ENCODE assay signal across 8 mouse cellular contexts in the genomic region with DNA sequence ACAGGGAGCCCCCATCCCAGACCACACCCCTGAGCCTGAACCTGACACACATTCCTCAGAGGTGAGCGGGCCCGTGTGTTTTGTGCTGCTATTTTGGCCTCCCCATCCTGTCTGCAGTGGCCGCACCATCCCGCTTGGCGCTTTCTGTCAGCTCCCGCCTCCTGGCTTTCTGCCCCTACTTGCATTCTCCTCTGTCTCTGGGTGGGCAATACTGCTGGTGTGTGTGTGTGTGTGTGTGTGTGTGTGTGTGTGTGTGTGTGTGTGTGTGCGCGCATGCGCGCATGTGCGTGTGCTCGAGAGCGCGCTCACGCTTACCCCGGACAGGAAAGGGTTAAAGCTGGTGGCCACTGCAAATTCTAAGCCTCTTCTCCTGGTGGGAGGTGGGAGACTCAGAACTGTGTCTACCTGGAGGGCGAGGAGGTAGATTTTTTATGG. TPM values are rescaled to one million over a fixed set of nuclear protein-coding genes. Genes with fewer than 3 reads are reported as not detected.
DNase-seq lines count a peak whose midpoint lies in the region; ATAC-seq lines count a peak whose summit lies in the region.

No protein-coding gene starts in this region.

- H3K36me3 ChIP-seq in forebrain, embryonic 10.5 days (replicated peaks), result peaks cover 16% of the 10 kb centered on the region
- no peaks in the 10 kb centered on the region for H3K36me3 ChIP-seq in hindbrain, embryonic 16.5 days (ENCODE audit: control insufficient read depth, insufficient read depth, low read length)
- no peaks in the 10 kb centered on the region for H3K36me3 ChIP-seq in liver, embryonic 16.5 days (ENCODE audit: control insufficient read depth, insufficient read depth)

- H3K9ac ChIP-seq in hindbrain, embryonic 16.5 days (ENCODE audit: low read depth, low read length), result peak overlapping the region; percentile 56; the same call in 1 of the 2 replicates
- no peak overlapping the region for H3K9ac ChIP-seq in liver, embryonic 16.5 days (ENCODE audit: low read depth, low read length)

- peak overlapping the region; percentile 82 for H3K4me2 ChIP-seq in hindbrain, embryonic 16.5 days (ENCODE audit: low read length)
- H3K4me2 ChIP-seq in liver, embryonic 16.5 days (ENCODE audit: low read depth, low read length), result peak overlapping the region; percentile 52

- peak; percentile 26; the same call in 1 of the 2 replicates for ATAC-seq in hindbrain, embryonic 16.5 days
- ATAC-seq in liver, embryonic 16.5 days (ENCODE audit: low read depth), result no peak

- H3K9me3 ChIP-seq in forebrain, embryonic 10.5 days, result no peaks in the 10 kb centered on the region
- H3K9me3 ChIP-seq in hindbrain, embryonic 16.5 days (ENCODE audit: control insufficient read depth, low read length), result no peaks in the 10 kb centered on the region
- H3K9me3 ChIP-seq in liver, embryonic 16.5 days (replicated peaks; ENCODE audit: control insufficient read depth, low read length), result no peaks in the 10 kb centered on the region

- no peaks in the 10 kb centered on the region for H3K27me3 ChIP-seq in forebrain, embryonic 10.5 days (ENCODE audit: poor library complexity, severe bottlenecking)
- H3K27me3 ChIP-seq in hindbrain, embryonic 16.5 days (replicated peaks; ENCODE audit: control insufficient read depth, insufficient read depth, low read length), result no peaks in the 10 kb centered on the region
- peaks cover under 1% of the 10 kb centered on the region for H3K27me3 ChIP-seq in liver, embryonic 16.5 days (ENCODE audit: control insufficient read depth, insufficient read depth, low read depth, low read length)

- peak; percentile 54 for DNase-seq in cerebellum, adult 11 months
- DNase-seq in cerebellum, postnatal 4 days (ENCODE audit: low spot score in 2 of 2), result no peak
- peak; percentile 46 for DNase-seq in ZHBTc4 (ENCODE audit: low read depth, low spot score)
- no peak for DNase-seq in forebrain, embryonic 10.5 days (ENCODE audit: extremely low spot score, low spot score)
- no peak for DNase-seq in spleen, postnatal 36 days (ENCODE audit: low spot score in 2 of 2)
- DNase-seq in thymus, postnatal 14 days, result no peak

- 3% methylated on average over 17 of the region's 17 CpGs for WGBS in forebrain, embryonic 10.5 days
- 2% methylated on average over 17 of the region's 17 CpGs for WGBS in hindbrain, embryonic 16.5 days
- WGBS in liver, embryonic 16.5 days (ENCODE audit: insufficient replicate concordance), result 49% methylated on average over 17 of the region's 17 CpGs

- peak overlapping the region; percentile 98 for H3K4me3 ChIP-seq in forebrain, embryonic 10.5 days
- H3K4me3 ChIP-seq in hindbrain, embryonic 16.5 days (ENCODE audit: low read length), result peak overlapping the region; percentile 12; the same call in 1 of the 2 replicates
- peak overlapping the region; percentile 32 for H3K4me3 ChIP-seq in liver, embryonic 16.5 days (ENCODE audit: low read depth, low read length)

- peaks cover 100% of the 10 kb centered on the region for H3K4me1 ChIP-seq in forebrain, embryonic 10.5 days
- peaks cover 90% of the 10 kb centered on the region for H3K4me1 ChIP-seq in hindbrain, embryonic 16.5 days (ENCODE audit: control insufficient read depth, insufficient read depth, low read depth, low read length)
- H3K4me1 ChIP-seq in liver, embryonic 16.5 days (ENCODE audit: control insufficient read depth, low read depth, low read length), result peaks cover 35% of the 10 kb centered on the region

- peak overlapping the region; percentile 86 for H3K27ac ChIP-seq in forebrain, embryonic 10.5 days
- H3K27ac ChIP-seq in hindbrain, embryonic 16.5 days (ENCODE audit: low read depth, low read length), result peak overlapping the region; percentile 80
- peak overlapping the region; percentile 86 for H3K27ac ChIP-seq in liver, embryonic 16.5 days (ENCODE audit: low read length)

RNA-seq across cellular contexts. Expression of a gene that starts 7.0 kb away (rescaled TPM):
- 3.9 and 5.0 TPM in 2 replicates for polyA plus RNA-seq in forebrain, embryonic 10.5 days (2016; fragmentation: Nextera tagmentation; extraction: Ambion mirVana)
- polyA plus RNA-seq in hindbrain, embryonic 16.5 days (2015; fragmentation: Nextera tagmentation; extraction: Ambion mirVana), result 9.7 and 11.1 TPM in 2 replicates
- polyA plus RNA-seq in liver, embryonic 16.5 days (2015; fragmentation: Nextera tagmentation; extraction: Ambion mirVana), result 2.2 TPM in 2 replicates

RNA-seq across cellular contexts. Expression of a gene that starts 34.9 kb away (rescaled TPM):
- polyA plus RNA-seq in forebrain, embryonic 10.5 days (2016; fragmentation: Nextera tagmentation; extraction: Ambion mirVana), result not detected in 2 replicates
- not detected in 2 replicates for polyA plus RNA-seq in hindbrain, embryonic 16.5 days (2015; fragmentation: Nextera tagmentation; extraction: Ambion mirVana)
- polyA plus RNA-seq in liver, embryonic 16.5 days (2015; fragmentation: Nextera tagmentation; extraction: Ambion mirVana), result not detected in 2 replicates

RNA-seq across cellular contexts. Expression of a gene that starts 48.7 kb away (rescaled TPM):
- not detected in 2 replicates for polyA plus RNA-seq in forebrain, embryonic 10.5 days (2016; fragmentation: Nextera tagmentation; extraction: Ambion mirVana)
- not detected in 2 replicates for polyA plus RNA-seq in hindbrain, embryonic 16.5 days (2015; fragmentation: Nextera tagmentation; extraction: Ambion mirVana)
- not detected in 2 replicates for polyA plus RNA-seq in liver, embryonic 16.5 days (2015; fragmentation: Nextera tagmentation; extraction: Ambion mirVana)

Comparison
In these comparisons a context has a peak if more than half of its experiments do, and no peak if none do; other contexts are left out.
1. DNase-seq: peak in cerebellum, adult 11 months (single experiment) and ZHBTc4 (single experiment); none in cerebellum, postnatal 4 days (0 of 2), forebrain, embryonic 10.5 days (single experiment), spleen, postnatal 36 days (0 of 2) and thymus, postnatal 14 days (single experiment).
2. H3K4me3 ChIP-seq: peak in every context shown above with its lines; median percentile 98 in forebrain, embryonic 10.5 days; 32 in liver, embryonic 16.5 days; 12 in hindbrain, embryonic 16.5 days.
3. Peak in every context shown above with its lines, with median percentiles within 50 percentile points of each other: H3K27ac ChIP-seq.